Mouse (Mus musculus): Measurements from ENCODE around the gene Arhgap10. TPM values are rescaled to one million over a fixed set of nuclear protein-coding genes. Genes with fewer than 3 reads are reported as not detected.

Gene Arhgap10
- total and polyA plus RNA-seq, 3 experiments = 2.7 to 5.9 (median 4.8) TPM

- Histone ChIP-seq H3K4me3 (replicated peaks in 1 of 3; ENCODE audit: low read depth in 2 of 3, low read length in 2 of 3, poor library complexity in 1 of 3) (no peak overlapping the region), H3K36me3 (replicated peaks in 1 of 2; ENCODE audit: control insufficient read depth in 1 of 2, insufficient read depth in 1 of 2, low read length in 1 of 2) (peaks cover 2 to 11% of the 10 kb centered on the region in 2 experiments), H3K4me2 (ENCODE audit: insufficient read depth, low read depth, poor library complexity, severe bottlenecking) (no peak overlapping the region), H3K4me1 (ENCODE audit: control insufficient read depth in 1 of 2, insufficient read depth in 2 of 2) (no peaks in the 10 kb centered on the region), H3K9me3 (replicated peaks; ENCODE audit: low read length) (no peaks in the 10 kb centered on the region), H3K27ac (ENCODE audit: insufficient read depth, low read depth) (no peak overlapping the region), H3K27me3 (replicated peaks) (no peaks in the 10 kb centered on the region), H3K79me2 (replicated peaks; ENCODE audit: control insufficient read depth, extremely low read depth, insufficient read depth, poor library complexity, severe bottlenecking) (no peaks in the 10 kb centered on the region), H3K9ac (ENCODE audit: insufficient read depth, low read depth) (no peak overlapping the region)
- dilution Hi-C loops (cut with MboI; ENCODE audit: extremely low pct_ligation_motif_present, extremely low pct_unique_long_range_greater_than_20kb, low sequenced_read_pairs) = no loop called here
- no peak for DNase-seq (ENCODE audit: extremely low read depth)
- in situ Hi-C loops (cut with MboI; ENCODE audit: low pct_ligation_motif_present, low pct_unique_long_range_greater_than_20kb, low sequenced_read_pairs) = loop anchor here (10.0 kb wide), 1 partner anchor 134 kb away; the partner anchor contains the start of gene Prmt9
- TF ChIP-seq IRF4 (IDR thresholded peaks at IDR 0.05; ENCODE audit: low read depth, low read length) = no peak
- no peak for TF ChIP-seq TBP (conservative IDR thresholded peaks at IDR 0.05; ENCODE audit: low read depth, low read length)
- TF ChIP-seq MAX (IDR thresholded peaks at IDR 0.05; ENCODE audit: low read length) = no peak
- no peak for TF ChIP-seq NRF1 (IDR thresholded peaks at IDR 0.05; ENCODE audit: low read depth, low read length)
- no peak for TF ChIP-seq ZMIZ1 (IDR thresholded peaks at IDR 0.05; ENCODE audit: low read depth, low read length)
- no peak for TF ChIP-seq NELFE (IDR thresholded peaks at IDR 0.05; ENCODE audit: low read depth, low read length)
- TF ChIP-seq RAD21 (IDR thresholded peaks at IDR 0.05; ENCODE audit: low read depth, low read length) = no peak
- TF ChIP-seq CHD2 (IDR thresholded peaks at IDR 0.05; ENCODE audit: low read length) = no peak
- TF ChIP-seq MAZ (IDR thresholded peaks at IDR 0.05; ENCODE audit: low read depth, low read length) = no peak
- TF ChIP-seq CHD1 (IDR thresholded peaks at IDR 0.05; ENCODE audit: low read depth, low read length) = no peak
- no peak for TF ChIP-seq ELF1 (IDR thresholded peaks at IDR 0.05; ENCODE audit: low read depth, low read length)
These were observed 106.5 kb downstream of the Arhgap10 start for GRCm38 (mm10) chr8:77411262-77411661.

GRCm38 (mm10) chr8:77410394-77410793 lies 107.4 kb downstream of the Arhgap10 start:
- Histone ChIP-seq H3K27ac (ENCODE audit: insufficient read depth, low read depth) (no peak overlapping the region), H3K4me1 (ENCODE audit: control insufficient read depth in 1 of 2, insufficient read depth in 2 of 2) (no peaks in the 10 kb centered on the region), H3K4me3 (replicated peaks in 1 of 3; ENCODE audit: low read depth in 2 of 3, low read length in 2 of 3, poor library complexity in 1 of 3) (no peak overlapping the region), H3K9me3 (replicated peaks; ENCODE audit: low read length) (no peaks in the 10 kb centered on the region), H3K9ac (ENCODE audit: insufficient read depth, low read depth) (no peak overlapping the region), H3K27me3 (replicated peaks) (no peaks in the 10 kb centered on the region), H3K36me3 (replicated peaks in 1 of 2; ENCODE audit: control insufficient read depth in 1 of 2, insufficient read depth in 1 of 2, low read length in 1 of 2) (peaks cover 2 to 11% of the 10 kb centered on the region in 2 experiments), H3K79me2 (replicated peaks; ENCODE audit: control insufficient read depth, extremely low read depth, insufficient read depth, poor library complexity, severe bottlenecking) (no peaks in the 10 kb centered on the region), H3K4me2 (ENCODE audit: insufficient read depth, low read depth, poor library complexity, severe bottlenecking) (no peak overlapping the region)
- dilution Hi-C loops (cut with MboI; ENCODE audit: extremely low pct_ligation_motif_present, extremely low pct_unique_long_range_greater_than_20kb, low sequenced_read_pairs) (no loop called here), in situ Hi-C loops (cut with MboI; ENCODE audit: low pct_ligation_motif_present, low pct_unique_long_range_greater_than_20kb, low sequenced_read_pairs) (loop anchor here (10.0 kb wide), 1 partner anchor 134 kb away; the partner anchor contains the start of gene Prmt9)
- no peak for DNase-seq (ENCODE audit: extremely low read depth)
- TF ChIP-seq IRF4 (IDR thresholded peaks at IDR 0.05; ENCODE audit: low read depth, low read length) (no peak), ZMIZ1 (IDR thresholded peaks at IDR 0.05; ENCODE audit: low read depth, low read length) (no peak), BHLHE40 (IDR thresholded peaks at IDR 0.05; ENCODE audit: low read depth, low read length) (no peak), MYC (IDR thresholded peaks at IDR 0.05; ENCODE audit: low read depth, low read length) (no peak), USF2 (conservative IDR thresholded peaks at IDR 0.05; ENCODE audit: low read depth, low read length) (no peak), ZNF384 (IDR thresholded peaks at IDR 0.05; ENCODE audit: low read depth, low read length) (no peak), MAX (IDR thresholded peaks at IDR 0.05; ENCODE audit: low read length) (no peak), EP300 (IDR thresholded peaks at IDR 0.05; ENCODE audit: low read length) (no peak), NRF1 (IDR thresholded peaks at IDR 0.05; ENCODE audit: low read depth, low read length) (no peak)

All from CH12.LX (cell line).